Comparison of ENCODE assay signal across 9 mouse cellular contexts in genomic region chr2:168584857-168585256, GRCm38 (mm10). TPM values are rescaled to one million over a fixed set of nuclear protein-coding genes. Genes with fewer than 3 reads are reported as not detected.
DNase-seq lines count a peak whose midpoint lies in the region; ATAC-seq and TF ChIP-seq lines count a peak whose summit lies in the region.
"Had no signal": no experiment of that assay in that cellular context is flagged by ENCODE, and none has a peak within 500 bp of the region (broad histone marks: within the 10 kb centered on the region; RNA-seq: fewer than 3 reads in every experiment).

No protein-coding gene starts in this region.

- H3K4me3 ChIP-seq in midbrain, embryonic 11.5 days (ENCODE audit: low read depth, low read length) = no peak overlapping the region
- H3K4me3 ChIP-seq in midbrain, embryonic 15.5 days = no peak overlapping the region
- no peak overlapping the region for H3K4me3 ChIP-seq in heart, adult 2 months
- no peak overlapping the region for H3K4me3 ChIP-seq in intestine, embryonic 15.5 days (replicated peaks)
- H3K4me3 ChIP-seq: embryonic facial prominence, embryonic 13.5 days had no signal

- DNase-seq in adrenal gland, postnatal 25 days = peak; percentile 31
- no peak for DNase-seq in adrenal gland, postnatal 36 days
- peak; percentile 17 for DNase-seq in midbrain, embryonic 11.5 days (ENCODE audit: low spot score, missing footprints)
- DNase-seq in heart, adult 2 months = peak; percentile 61 to 72
- DNase-seq in induced T-regulatory cell, adult 2 months (ENCODE audit: low read depth) = peak; percentile 30
- no peak for DNase-seq in adrenal gland, postnatal 4 days (ENCODE audit: low spot score in 2 of 2)

- TF ChIP-seq CTCF in heart, adult 2 months (IDR thresholded peaks at IDR 0.05) = no peak

- intact Hi-C loops in heart, adult 2 months (cut with DNase I) = no loop called here

- no peak overlapping the region for H3K27ac ChIP-seq in midbrain, embryonic 11.5 days (ENCODE audit: low read depth, low read length)
- no peak overlapping the region for H3K27ac ChIP-seq in midbrain, embryonic 15.5 days
- peak overlapping the region; percentile 87 for H3K27ac ChIP-seq in heart, adult 2 months
- H3K27ac ChIP-seq in intestine, embryonic 15.5 days = no peak overlapping the region
- H3K27ac ChIP-seq: embryonic facial prominence, embryonic 13.5 days had no signal

- H3K9me3 ChIP-seq in midbrain, embryonic 11.5 days (ENCODE audit: control insufficient read depth, low read length) = no peaks in the 10 kb centered on the region
- no peaks in the 10 kb centered on the region for H3K9me3 ChIP-seq in midbrain, embryonic 15.5 days
- H3K9me3 ChIP-seq in intestine, embryonic 15.5 days = no peaks in the 10 kb centered on the region
- H3K9me3 ChIP-seq: embryonic facial prominence, embryonic 13.5 days had no signal

- no peaks in the 10 kb centered on the region for H3K36me3 ChIP-seq in midbrain, embryonic 11.5 days (ENCODE audit: control insufficient read depth, insufficient read depth, low read length)
- no peaks in the 10 kb centered on the region for H3K36me3 ChIP-seq in midbrain, embryonic 15.5 days (replicated peaks)
- H3K36me3 ChIP-seq in heart, adult 2 months (ENCODE audit: control insufficient read depth, insufficient read depth, low read length) = no peaks in the 10 kb centered on the region
- H3K36me3 ChIP-seq in intestine, embryonic 15.5 days = no peaks in the 10 kb centered on the region
- H3K36me3 ChIP-seq: embryonic facial prominence, embryonic 13.5 days had no signal

- peaks cover 13% of the 10 kb centered on the region for H3K4me1 ChIP-seq in midbrain, embryonic 11.5 days (ENCODE audit: control insufficient read depth, insufficient read depth, low read length)
- H3K4me1 ChIP-seq in midbrain, embryonic 15.5 days = peaks cover 32% of the 10 kb centered on the region
- peaks cover 16% of the 10 kb centered on the region for H3K4me1 ChIP-seq in heart, adult 2 months (ENCODE audit: control insufficient read depth, insufficient read depth, low read length)
- H3K4me1 ChIP-seq in intestine, embryonic 15.5 days (replicated peaks) = peaks cover 20% of the 10 kb centered on the region

- H3K9ac ChIP-seq in midbrain, embryonic 11.5 days (ENCODE audit: low read length) = no peak overlapping the region
- no peak overlapping the region for H3K9ac ChIP-seq in midbrain, embryonic 15.5 days
- H3K9ac ChIP-seq in heart, adult 2 months (ENCODE audit: low read depth, low read length) = no peak overlapping the region
- no peak overlapping the region for H3K9ac ChIP-seq in intestine, embryonic 15.5 days
- H3K9ac ChIP-seq: embryonic facial prominence, embryonic 13.5 days had no signal

- TF ChIP-seq EP300 in heart, adult 2 months (IDR thresholded peaks at IDR 0.05; ENCODE audit: insufficient read depth, low read depth, low read length) = 0 out of 2 replicates have a peak, but pooled peaks have one; percentile 60

- no peaks in the 10 kb centered on the region for H3K79me2 ChIP-seq in heart, adult 2 months (replicated peaks; ENCODE audit: control insufficient read depth, insufficient read depth, low read length)

- no peak for TF ChIP-seq POLR2A in heart, adult 2 months (IDR thresholded peaks at IDR 0.05; ENCODE audit: insufficient read depth, low read depth, low read length)

- no peak overlapping the region for H3K4me2 ChIP-seq in midbrain, embryonic 11.5 days
- H3K4me2 ChIP-seq in midbrain, embryonic 15.5 days = no peak overlapping the region
- no peak overlapping the region for H3K4me2 ChIP-seq in intestine, embryonic 15.5 days (replicated peaks)
- H3K4me2 ChIP-seq: embryonic facial prominence, embryonic 13.5 days had no signal

- H3K27me3 ChIP-seq in midbrain, embryonic 11.5 days (ENCODE audit: control insufficient read depth, insufficient read depth, low read length) = peaks cover 10% of the 10 kb centered on the region
- H3K27me3 ChIP-seq in midbrain, embryonic 15.5 days (replicated peaks) = peaks cover 18% of the 10 kb centered on the region
- H3K27me3 ChIP-seq in heart, adult 2 months (ENCODE audit: control insufficient read depth, insufficient read depth, low read length) = no peaks in the 10 kb centered on the region
- H3K27me3 ChIP-seq in intestine, embryonic 15.5 days (replicated peaks) = peaks cover 7% of the 10 kb centered on the region

- ATAC-seq in midbrain, embryonic 11.5 days (ENCODE audit: low FRiP score) = no peak
- ATAC-seq in midbrain, embryonic 15.5 days (replicated peaks) = no peak
- ATAC-seq in intestine, embryonic 15.5 days = no peak

- WGBS in midbrain, embryonic 11.5 days = 84% methylated on average over 6 of the region's 6 CpGs
- 75% methylated on average over 6 of the region's 6 CpGs for WGBS in midbrain, embryonic 15.5 days
- 56% methylated on average over 6 of the region's 6 CpGs for WGBS in heart, adult 2 months
- WGBS in intestine, embryonic 15.5 days = 75% methylated on average over 6 of the region's 6 CpGs

RNA-seq across cellular contexts. Expression of gene Nfatc2, which starts 16.6 kb away (rescaled TPM):
- total RNA-seq in adrenal gland, postnatal 25 days (2021) = 4.1 and 4.6 TPM in 2 replicates
- total RNA-seq in adrenal gland, postnatal 36 days (2021) = 1 to 10 TPM; 2.6 to 3.0 TPM
- polyA plus RNA-seq in midbrain, embryonic 11.5 days (2014; fragmentation: Nextera tagmentation; extraction: Ambion mirVana) = 0.66 and 0.72 TPM in 2 replicates
- polyA plus RNA-seq in midbrain, embryonic 15.5 days (2015; fragmentation: Nextera tagmentation; extraction: Ambion mirVana) = 3.8 and 3.9 TPM in 2 replicates
- 10 to 100 TPM; 11.2 to 18.3 TPM for total RNA-seq in heart, adult 2 months (2021)
- polyA plus RNA-seq in heart, adult 2 months (2012; rRNA removed) = 10.2 and 12.8 TPM in 2 replicates
- 1 to 10 TPM; 4.4 to 5.0 TPM for total RNA-seq in adrenal gland, postnatal 4 days (2021)
- 1.8 and 2.4 TPM in 2 replicates for polyA plus RNA-seq in intestine, embryonic 15.5 days (2015; fragmentation: Nextera tagmentation; extraction: Ambion mirVana)

Comparison
In these comparisons a context has a peak if more than half of its experiments do, and no peak if none do; other contexts are left out.
1. DNase-seq: peak in adrenal gland, postnatal 25 days (single experiment), midbrain, embryonic 11.5 days (single experiment), heart, adult 2 months (2 of 2) and induced T-regulatory cell, adult 2 months (single experiment); none in adrenal gland, postnatal 36 days (0 of 2) and adrenal gland, postnatal 4 days (0 of 2).